Mouse (Mus musculus) gastrocnemius, adult 2 months (tissue): ENCODE data around the gene Gm813. TPM values are rescaled to one million over a fixed set of nuclear protein-coding genes. Genes with fewer than 3 reads are reported as not detected.
A peak's percentile ranks its signal among the peaks of the same experiment; 100 is the strongest.
"Not testable (repeated sequence)": the region's sequence is repeated elsewhere in the genome, so short reads cannot be mapped to it uniquely, and the experiment has no call there.

Experiments
- DNase-seq: peaks from one replicate; pipeline ENCODE4 v3.0.0; 2022
- H3K27ac ChIP-seq: fragments of 200-600 bp; 2 replicates; pipeline ENCODE4 v1.8.1; 2022; ENCODE audit warnings: mild to moderate bottlenecking
- H3K4me3 ChIP-seq: fragments of 200-600 bp; 2 replicates; pipeline ENCODE4 v1.8.1; 2022; ENCODE audit warnings: mild to moderate bottlenecking, moderate library complexity
- CTCF ChIP-seq: fragments of 200-600 bp; IDR thresholded peaks from 2 replicates; pipeline ENCODE4 v1.8.1; 2022; ENCODE audit warnings: antibody characterized with exemption, mild to moderate bottlenecking, moderate library complexity
- intact Hi-C: fragments of 180-260 bp; cut with DNase I; formaldehyde crosslinking; loops from one replicate; pipeline ENCODE4 v1.15.1; 2025
- long read RNA-seq, 2 experiments: library from polyadenylated mRNA; stranded (forward); transcript quantifications; one replicate each; pipeline ENCODE4 v2.0.0; 2021
- total RNA-seq, 2 experiments: library from RNA; stranded (reverse); gene quantifications; 2 replicates each; pipeline ENCODE4 v1.2.3; 2021

Gm813 gene
- total RNA-seq: not detected
- long read RNA-seq, experiment 1: 0 reads
- long read RNA-seq, experiment 2: 0 reads

DNA sequence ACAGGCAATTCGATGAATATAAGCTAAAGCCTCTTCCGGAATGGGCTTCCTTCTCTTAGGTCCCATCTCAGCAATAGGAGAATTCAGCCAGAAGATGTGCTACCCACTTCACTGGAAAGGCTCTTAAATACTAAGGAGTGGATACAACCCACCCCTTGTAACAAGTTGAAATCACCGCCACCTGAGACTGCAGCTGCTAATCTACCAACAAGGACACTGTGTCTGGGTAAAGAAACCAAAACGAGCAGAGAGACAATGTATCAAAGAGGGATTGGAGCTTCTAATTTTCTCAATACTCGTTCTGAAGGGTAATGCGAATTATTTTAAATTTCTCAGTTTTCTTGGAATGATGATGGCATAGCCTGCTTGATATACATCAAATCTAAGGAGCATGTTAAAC lies at the start of gene Gm813:
Gene Gm813 (minus strand): TSS at position 101 of the 400 bp plus-strand sequence.
- Histone ChIP-seq H3K4me3 (no peak within 1 kb of the TSS), H3K27ac (no peak within 1 kb of the TSS)
- DNase-seq: no peak
- intact Hi-C loops: no loop called here
- TF ChIP-seq CTCF: no peak

DNA sequence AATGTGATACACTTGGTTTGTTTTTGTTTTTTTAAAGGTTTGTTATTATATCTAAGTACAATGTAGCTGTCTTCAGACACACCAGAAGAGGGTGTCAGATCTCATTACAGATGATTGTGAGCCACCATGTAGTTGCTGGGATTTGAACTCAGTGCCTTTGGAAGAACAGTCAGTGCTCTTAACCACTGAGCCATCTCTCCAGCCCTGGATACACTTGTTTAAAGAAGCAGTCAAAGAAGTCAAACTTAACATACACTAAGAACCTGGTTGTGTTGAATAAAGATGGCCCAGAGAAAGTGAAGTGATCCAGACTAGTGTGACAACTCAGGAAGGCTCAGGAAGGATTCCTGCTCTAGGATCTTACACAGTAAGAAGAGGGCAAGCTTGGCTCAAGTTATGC lies 48.4 kb upstream of the Gm813 start:
- DNase-seq, intact Hi-C loops, H3K4me3 ChIP-seq, H3K27ac ChIP-seq: not testable (repeated sequence)

DNA sequence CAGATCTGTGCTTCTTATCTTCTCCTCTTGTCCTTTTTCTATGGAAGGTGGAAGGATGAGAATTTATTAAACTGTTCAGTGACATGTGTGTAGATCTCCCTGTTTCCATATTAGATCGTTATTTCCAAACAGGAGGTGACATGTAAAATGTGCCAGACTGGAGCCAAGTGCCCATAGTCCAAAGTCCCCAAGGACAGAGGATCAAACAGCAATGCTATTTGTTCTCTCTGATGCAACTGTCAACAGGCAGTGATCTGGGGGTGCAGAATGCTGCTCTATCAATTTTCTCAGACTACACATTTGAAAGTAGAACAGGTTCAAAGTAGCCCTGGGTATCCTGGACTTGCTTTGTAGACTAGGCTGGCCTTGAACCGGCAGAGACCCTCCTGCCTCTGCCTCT lies 47.0 kb upstream of the Gm813 start:
- intact Hi-C loops: loop anchor here (1.0 kb wide), 1 partner anchor 210 kb away; no protein-coding TSS in a partner anchor
- no peak for DNase-seq
- Histone ChIP-seq H3K27ac (no peak overlapping the region), H3K4me3 (no peak overlapping the region)
- TF ChIP-seq CTCF: no peak

DNA sequence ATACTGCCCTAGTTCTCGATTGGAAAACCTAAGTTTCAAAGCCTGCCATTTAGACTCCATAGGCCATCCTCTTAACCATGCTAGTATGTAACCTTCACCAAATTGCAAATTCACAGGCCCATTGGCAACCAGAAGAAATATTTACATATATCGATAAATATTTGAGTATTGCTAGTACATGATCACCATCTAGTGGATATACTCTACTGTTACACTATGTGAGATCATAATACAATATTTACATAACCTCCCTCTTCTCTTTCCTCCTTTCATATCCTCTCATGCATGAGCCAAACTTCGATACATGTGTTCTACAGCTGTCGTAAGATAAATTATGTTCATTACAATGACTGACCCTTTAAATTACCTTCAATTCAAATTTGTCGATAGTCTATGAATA lies 46.2 kb upstream of the Gm813 start:
- Histone ChIP-seq H3K27ac (no peak overlapping the region), H3K4me3 (no peak overlapping the region)
- peak; percentile 52 for TF ChIP-seq CTCF
- DNase-seq: no peak
- intact Hi-C loops: loop anchor here (1.0 kb wide), 1 partner anchor 209 kb away; no protein-coding TSS in a partner anchor

DNA sequence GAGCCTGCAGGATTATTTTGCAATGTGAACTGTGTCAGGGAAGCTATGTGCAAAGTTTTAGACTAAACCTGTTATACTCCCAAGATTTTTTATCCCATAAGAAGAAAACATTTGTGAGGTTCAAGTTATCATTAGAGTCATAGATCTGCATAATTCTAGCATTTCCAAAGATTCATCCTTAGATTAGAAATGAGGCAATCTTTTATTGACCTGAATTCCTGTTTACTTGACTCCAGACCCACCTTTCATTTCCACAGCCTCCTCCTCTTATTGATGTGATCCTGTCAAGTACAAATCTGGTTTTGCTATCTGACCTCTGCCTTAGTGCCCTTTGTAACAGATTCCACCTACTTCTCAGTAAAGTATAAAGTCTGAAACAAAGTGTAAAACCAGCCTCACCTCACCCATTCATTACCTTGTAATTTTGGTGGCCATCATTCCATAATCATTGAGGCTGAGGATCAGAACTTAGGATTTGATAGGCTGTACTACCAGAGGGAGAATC lies 45.6 kb upstream of the Gm813 start:
- Histone ChIP-seq H3K27ac (no peak overlapping the region), H3K4me3 (no peak overlapping the region)
- TF ChIP-seq CTCF: no peak
- no peak for DNase-seq
- intact Hi-C loops: no loop called here

DNA sequence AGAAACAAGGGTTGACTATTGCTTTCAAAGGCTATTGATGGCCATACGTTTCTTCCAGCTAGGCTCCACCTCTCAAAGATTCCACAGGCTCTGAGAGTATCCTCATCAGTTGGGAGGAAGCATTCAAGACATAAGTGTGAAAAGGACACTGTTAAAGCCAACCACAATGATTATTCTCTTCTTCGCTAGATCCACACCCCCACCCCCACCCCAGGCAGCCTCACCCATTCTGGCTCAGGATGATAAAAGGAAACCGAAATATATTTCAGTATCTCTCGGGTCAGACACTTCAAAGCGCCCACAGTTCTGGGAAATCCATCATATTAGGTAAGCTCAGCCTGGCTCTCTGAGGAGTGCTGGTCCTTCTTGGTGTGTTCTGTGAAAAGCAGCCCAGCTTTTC lies 45.0 kb upstream of the Gm813 start:
- Histone ChIP-seq H3K4me3 (no peak overlapping the region), H3K27ac (no peak overlapping the region)
- TF ChIP-seq CTCF: no peak
- no peak for DNase-seq
- intact Hi-C loops: no loop called here

DNA sequence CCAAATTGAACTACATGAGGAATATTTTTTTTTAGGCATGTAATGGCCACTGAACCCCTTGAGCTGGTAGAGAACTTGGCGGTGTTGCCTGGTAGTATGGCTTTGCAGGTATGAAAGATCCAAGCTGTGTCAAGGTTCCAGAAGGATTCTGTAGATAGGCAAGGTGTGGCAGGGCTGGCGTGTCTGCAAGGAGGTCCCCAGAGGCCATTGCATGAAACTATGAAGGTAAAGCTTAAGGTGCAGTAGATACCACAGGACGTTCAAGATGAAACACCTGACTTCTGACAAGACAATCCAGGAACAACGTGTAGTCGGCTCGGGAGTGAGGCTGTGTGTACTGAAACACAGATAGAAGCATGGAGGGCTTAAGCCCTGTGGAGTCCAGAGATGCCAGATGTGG lies 41.9 kb upstream of the Gm813 start:
- intact Hi-C loops: no loop called here
- no peak for DNase-seq
- Histone ChIP-seq H3K27ac (no peak overlapping the region), H3K4me3 (no peak overlapping the region)
- no peak for TF ChIP-seq CTCF

DNA sequence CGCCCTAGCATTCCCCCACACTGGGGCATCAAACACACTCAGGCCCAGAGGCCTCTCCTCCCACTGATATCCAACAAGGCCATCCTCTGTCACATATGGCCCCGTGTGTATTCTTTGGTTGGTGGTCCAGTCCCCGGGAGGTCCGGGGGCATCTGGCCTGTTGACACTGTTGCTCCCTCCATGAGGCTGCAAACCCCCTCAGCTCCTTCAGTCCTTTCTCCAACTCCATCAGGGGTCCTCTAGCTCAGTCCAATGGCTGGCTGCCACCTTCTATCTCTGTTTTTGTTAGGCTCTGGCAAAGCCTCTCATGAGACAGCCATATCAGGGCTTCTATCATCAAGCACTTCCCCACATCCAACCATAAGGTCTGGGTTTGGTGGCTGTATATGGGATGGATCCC lies 39.7 kb upstream of the Gm813 start:
- intact Hi-C loops: no loop called here
- Histone ChIP-seq H3K4me3 (no peak overlapping the region), H3K27ac (no peak overlapping the region)
- TF ChIP-seq CTCF: no peak
- DNase-seq: no peak

DNA sequence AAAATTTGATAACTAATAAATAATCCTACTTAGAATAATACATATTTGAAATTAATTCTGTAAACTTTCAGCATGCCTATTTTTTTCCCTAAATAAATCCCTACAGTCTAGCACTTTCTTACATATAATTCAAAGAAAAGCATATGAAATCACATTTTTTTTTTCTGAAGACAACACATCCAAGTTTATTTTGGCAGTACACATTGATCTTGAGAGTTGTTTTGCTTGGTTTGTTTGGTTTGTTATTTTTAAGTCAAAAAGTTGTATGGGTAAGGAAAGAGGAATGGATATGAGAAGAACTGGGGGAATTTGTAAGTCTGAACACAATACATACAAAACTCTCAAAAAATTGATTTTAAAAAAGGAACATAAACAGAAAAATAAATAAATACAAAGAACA lies 39.0 kb upstream of the Gm813 start:
- DNase-seq: no peak
- TF ChIP-seq CTCF: no peak
- Histone ChIP-seq H3K4me3 (no peak overlapping the region), H3K27ac (no peak overlapping the region)
- intact Hi-C loops: no loop called here

DNA sequence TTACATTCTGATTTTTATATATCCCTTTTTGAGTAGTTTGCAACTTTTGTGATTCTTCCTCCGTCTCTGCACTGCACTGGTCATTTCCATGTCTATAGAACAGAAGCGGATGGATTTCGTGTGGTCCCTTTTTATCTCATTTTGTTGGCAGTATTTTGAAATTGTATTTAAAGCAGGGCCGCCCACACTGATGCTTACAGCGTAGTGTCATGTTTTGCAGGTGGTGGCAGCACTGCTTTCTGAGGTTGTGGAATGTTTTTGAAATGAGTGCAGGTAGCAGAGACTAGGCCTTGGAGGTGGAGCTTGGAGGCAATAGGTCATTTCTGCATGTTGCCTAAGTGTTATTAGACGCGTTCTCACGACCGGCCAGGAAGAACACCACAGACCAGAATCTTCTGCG lies 33.2 kb upstream of the Gm813 start:
- H3K27ac ChIP-seq: no peak overlapping the region
- H3K4me3 ChIP-seq: no peak overlapping the region
- no peak for DNase-seq
- intact Hi-C loops: no loop called here
- no peak for TF ChIP-seq CTCF

DNA sequence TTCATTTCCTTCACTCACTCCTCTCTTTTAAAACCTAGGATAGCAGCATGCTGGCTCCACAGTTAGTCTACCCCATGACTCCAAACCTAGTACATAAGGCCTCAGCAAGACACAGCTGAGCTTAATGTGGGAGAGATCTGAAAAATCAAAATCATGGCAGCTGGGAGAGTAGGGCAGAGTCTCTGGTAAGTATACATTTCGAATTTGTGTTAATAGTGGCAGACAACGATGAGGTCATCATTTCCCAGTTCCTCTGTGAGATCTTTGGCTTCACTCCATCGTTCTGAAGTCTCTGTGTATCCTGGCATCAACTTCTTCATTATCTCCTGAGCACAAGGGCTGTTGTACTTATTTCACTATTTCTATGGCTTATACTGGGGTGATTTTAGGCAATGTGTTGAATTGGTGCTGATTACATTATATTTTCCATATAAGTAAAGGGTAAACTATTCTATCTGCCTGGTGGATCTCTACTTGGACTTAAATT lies 22.0 kb upstream of the Gm813 start, which contains the start of gene E330017A01Rik:
Gene E330017A01Rik (minus strand): TSS at position 51 of the 487 bp plus-strand sequence.
- no peak for TF ChIP-seq CTCF
- intact Hi-C loops: no loop called here
- DNase-seq: no peak
- Histone ChIP-seq H3K27ac (no peak within 1 kb of the TSS), H3K4me3 (no peak within 1 kb of the TSS)

DNA sequence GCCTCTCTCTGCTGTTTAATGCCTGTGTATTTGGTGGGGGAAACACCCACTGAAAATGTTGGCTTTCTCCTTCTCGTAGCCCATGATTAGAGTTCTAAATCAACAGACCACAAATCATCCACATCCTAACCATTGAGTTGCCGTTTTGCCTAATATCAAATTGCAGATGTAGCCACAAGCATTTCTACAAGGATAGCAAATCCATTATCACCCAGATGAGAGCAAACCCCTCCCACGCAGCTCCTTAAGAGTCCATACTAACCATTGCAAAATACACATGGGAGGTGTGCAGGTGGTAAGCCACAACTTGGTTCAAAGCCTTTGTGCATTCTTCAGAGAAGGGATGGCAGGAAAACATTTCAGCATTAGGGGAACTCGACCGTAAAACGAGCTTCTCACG lies 21.2 kb upstream of the Gm813 start:
- intact Hi-C loops: no loop called here
- H3K4me3 ChIP-seq: no peak overlapping the region
- TF ChIP-seq CTCF: no peak
- no peak for DNase-seq
- H3K27ac ChIP-seq: no peak overlapping the region

DNA sequence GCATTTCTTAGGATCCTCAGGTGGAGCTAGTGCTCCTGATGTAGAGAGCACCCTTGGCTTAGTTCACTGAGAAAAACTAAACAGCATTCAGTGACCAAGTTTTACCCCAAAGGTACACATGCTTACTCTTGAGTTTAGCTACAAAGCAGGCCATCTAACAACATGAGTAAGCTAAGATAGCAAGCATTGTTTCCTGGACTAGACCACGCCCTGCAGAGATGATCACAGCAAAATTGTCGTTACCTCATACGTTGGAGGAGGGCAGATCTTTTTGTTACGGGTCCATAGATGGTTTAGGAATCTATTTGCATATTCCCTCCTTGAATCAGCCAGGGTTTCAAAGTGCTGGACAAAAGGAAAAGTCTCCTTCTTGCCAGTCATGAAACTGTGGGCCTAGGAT lies 20.7 kb upstream of the Gm813 start:
- DNase-seq: no peak
- no peak overlapping the region for H3K4me3 ChIP-seq
- TF ChIP-seq CTCF: no peak
- intact Hi-C loops: no loop called here
- no peak overlapping the region for H3K27ac ChIP-seq

DNA sequence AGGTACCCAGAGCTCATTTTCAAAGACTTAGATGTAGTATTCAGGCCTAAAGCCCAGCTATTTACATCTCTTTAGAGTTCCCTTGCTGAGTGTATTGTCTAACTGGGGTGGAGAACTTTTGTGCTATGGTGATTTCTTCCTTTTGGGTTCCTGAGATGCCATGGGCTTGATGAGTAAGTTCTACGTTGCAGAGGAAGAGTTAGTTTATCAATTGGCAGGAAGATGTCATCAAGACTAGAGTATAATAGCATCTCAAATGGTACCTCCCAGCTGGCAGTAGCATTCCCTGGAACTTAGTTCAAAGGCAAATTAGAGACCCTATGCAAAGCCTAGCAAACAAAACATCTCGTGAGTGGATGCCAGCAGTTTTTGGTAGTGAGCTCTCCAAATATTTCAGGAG lies 19.1 kb upstream of the Gm813 start:
- Histone ChIP-seq H3K4me3 (no peak overlapping the region), H3K27ac (no peak overlapping the region)
- DNase-seq: no peak
- no peak for TF ChIP-seq CTCF
- intact Hi-C loops: no loop called here

DNA sequence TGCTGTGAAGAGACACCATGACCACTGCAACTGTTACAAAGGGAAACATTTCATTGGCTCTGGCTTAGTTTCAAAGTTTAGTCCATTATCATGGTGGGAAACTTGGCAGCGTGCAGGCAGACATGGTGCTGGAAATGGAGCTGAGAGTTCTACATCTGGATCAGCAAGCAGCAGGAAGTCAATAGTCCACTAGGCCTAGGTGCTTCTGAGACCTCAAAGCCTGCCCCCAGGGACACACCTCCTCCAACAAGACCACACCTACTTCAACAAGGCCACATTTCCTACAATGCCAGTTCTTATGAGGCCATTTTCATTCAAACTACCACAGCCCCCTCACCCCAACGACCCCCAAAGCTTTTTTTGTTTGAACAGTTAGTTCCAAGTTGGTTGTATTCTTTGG lies 13.0 kb upstream of the Gm813 start:
- TF ChIP-seq CTCF: no peak
- no peak for DNase-seq
- intact Hi-C loops: loop anchor here (5.0 to 10.0 kb wide), 2 partner anchors 123 to 335 kb away; no protein-coding TSS in a partner anchor
- H3K4me3 ChIP-seq: no peak overlapping the region
- H3K27ac ChIP-seq: no peak overlapping the region
